Comparison of ENCODE assay signal across 14 mouse cellular contexts in the genomic region with DNA sequence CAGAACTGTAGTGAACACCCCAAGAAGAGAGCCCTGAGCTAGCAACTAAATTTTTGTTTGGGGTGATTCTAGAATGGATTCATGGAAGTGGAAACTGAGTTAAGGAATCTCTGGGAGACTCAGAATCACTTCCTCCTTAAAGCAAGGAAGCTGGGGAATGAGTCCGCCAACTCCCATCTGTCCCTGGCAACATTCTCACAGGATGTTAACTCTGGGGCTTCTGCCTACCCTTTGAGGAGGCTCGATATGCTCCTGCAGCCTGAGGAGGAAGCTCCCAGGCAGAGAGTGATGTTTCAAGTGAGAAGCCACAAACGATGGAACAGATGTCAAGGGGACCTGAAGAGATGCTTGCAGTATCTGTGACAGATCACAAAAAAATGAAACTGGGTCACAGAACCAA. TPM values are rescaled to one million over a fixed set of nuclear protein-coding genes. Genes with fewer than 3 reads are reported as not detected.
"Had no signal": no experiment of that assay in that cellular context is flagged by ENCODE, and none has a peak within 500 bp of the region (broad histone marks: within the 10 kb centered on the region; RNA-seq: fewer than 3 reads in every experiment).

No protein-coding gene starts in this region.

- DNase-seq: kidney, adult 18-20 months; kidney, postnatal 10 days; kidney, postnatal 4 days; lung, embryonic 14.5 days; lung, postnatal 10 days; lung, postnatal 4 days; retina, postnatal 1 day; thymus, postnatal 4 days had no signal

- H3K27ac ChIP-seq: intestine, embryonic 15.5 days; limb, embryonic 15.5 days; liver, embryonic 12.5 days; midbrain, embryonic 10.5 days; neural tube, embryonic 13.5 days had no signal

- H3K4me3 ChIP-seq: intestine, embryonic 15.5 days; limb, embryonic 15.5 days; liver, embryonic 12.5 days; midbrain, embryonic 10.5 days; neural tube, embryonic 13.5 days had no signal

RNA-seq across cellular contexts. Expression of gene AI593442, which starts 18.2 kb away (rescaled TPM):
- total RNA-seq: megakaryocyte, adult 5-6 weeks had no signal
- polyA plus RNA-seq: liver, embryonic 12.5 days had no signal
